Mouse (Mus musculus) forebrain, embryonic 10.5 days (tissue): ENCODE measurements around the gene Gkn1. TPM values are rescaled to one million over a fixed set of nuclear protein-coding genes. Genes with fewer than 3 reads are reported as not detected.

Experiments
- DNase-seq: peaks from one replicate; pipeline ENCODE4 v3.0.0-alpha.2; 2017; ENCODE audit warnings: low spot score; ENCODE audit errors: extremely low spot score
- H3K27ac ChIP-seq: fragments of 300-500 bp; sonication (generic); 2 replicates; pipeline ENCODE4 v1.5.1; 2016; ENCODE audit warnings: mild to moderate bottlenecking
- H3K27me3 ChIP-seq: fragments of 300-500 bp; sonication (generic); 2 replicates; pipeline ENCODE4 v1.6.1; 2016; ENCODE audit warnings: mild to moderate bottlenecking; ENCODE audit not compliant: poor library complexity, severe bottlenecking
- H3K36me3 ChIP-seq: fragments of 300-500 bp; sonication (generic); replicated peaks from 2 replicates; pipeline ENCODE4 v1.6.1; 2016; ENCODE audit warnings: mild to moderate bottlenecking, moderate library complexity
- H3K4me1 ChIP-seq: fragments of 300-500 bp; sonication (generic); 2 replicates; pipeline ENCODE4 v1.6.1; 2016
- H3K4me3 ChIP-seq: fragments of 300-500 bp; sonication (generic); 2 replicates; pipeline ENCODE4 v1.5.1; 2016; ENCODE audit warnings: mild to moderate bottlenecking, moderate library complexity
- H3K9me3 ChIP-seq: fragments of 300-500 bp; sonication (generic); 2 replicates; pipeline ENCODE4 v1.6.1; 2016; ENCODE audit warnings: mild to moderate bottlenecking, moderate library complexity
- WGBS: fragments of 180-500 bp; shearing (Covaris S2); methylation state at CpG from one replicate; pipeline ENCODE4 v1.1.7; 2016; 5-methylcytosine and 5-hydroxymethylcytosine counted together
- polyA plus RNA-seq: library from polyadenylated mRNA; unstranded; fragments of >200 nt; fragmentation: Nextera tagmentation; extraction: Ambion mirVana; gene quantifications from 2 replicates; pipeline ENCODE4 v1.2.1, GENCODE M21; 2016

Gene Gkn1
- polyA plus RNA-seq, 1 experiment from 2014 or later, result not detected

DNA sequence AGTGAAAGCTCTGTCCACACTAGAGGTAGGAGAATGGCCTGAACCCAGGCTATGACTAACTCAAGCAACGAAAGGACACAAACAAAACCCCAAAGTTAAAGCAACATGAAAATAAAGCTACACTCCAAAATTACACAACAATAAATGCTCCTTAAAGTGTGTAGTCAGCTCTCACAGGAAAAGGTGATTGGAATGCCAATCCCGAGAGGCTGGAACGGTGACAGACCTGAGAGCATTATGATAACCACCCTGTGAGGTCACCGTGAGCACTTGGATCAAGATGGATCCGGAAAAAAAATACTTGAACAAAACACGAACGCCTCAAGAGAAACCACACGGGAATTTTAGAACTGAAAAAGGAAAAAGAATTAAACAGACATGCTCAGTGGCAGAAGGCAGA is 46.3 kb downstream of the Gkn1 start:
- Histone ChIP-seq H3K4me3 (no peak overlapping the region), H3K27me3 (no peaks in the 10 kb centered on the region), H3K9me3 (no peaks in the 10 kb centered on the region), H3K4me1 (peaks cover 22% of the 10 kb centered on the region), H3K27ac (no peak overlapping the region), H3K36me3 (peaks cover 37% of the 10 kb centered on the region)
- no peak for DNase-seq
- 92% methylated on average over 8 of the region's 8 CpGs for WGBS

DNA sequence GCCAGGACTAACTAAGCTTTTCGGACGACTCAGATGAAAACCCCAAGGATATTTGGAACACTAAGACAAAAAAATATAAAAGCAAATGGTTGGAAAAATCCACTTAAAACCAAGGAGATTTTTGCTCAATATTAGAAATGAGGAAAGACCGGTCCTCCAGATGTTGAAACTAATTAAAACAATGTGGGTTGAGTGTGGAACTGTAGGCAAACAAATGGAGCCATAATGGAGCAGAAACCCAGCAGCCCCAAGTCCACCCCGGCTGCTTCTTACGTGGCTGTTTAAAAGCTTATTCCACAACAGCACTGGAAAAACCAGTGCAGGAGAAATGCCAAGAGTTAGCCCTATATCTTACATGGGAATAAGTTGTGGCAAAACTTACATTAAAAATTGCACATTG is 48.0 kb downstream of the Gkn1 start:
- Histone ChIP-seq H3K4me1 (peaks cover 22% of the 10 kb centered on the region), H3K4me3 (no peak overlapping the region), H3K27me3 (no peaks in the 10 kb centered on the region), H3K9me3 (no peaks in the 10 kb centered on the region), H3K27ac (no peak overlapping the region), H3K36me3 (peaks cover 19% of the 10 kb centered on the region)
- WGBS, result 74% methylated on average over 5 of the region's 5 CpGs
- no peak for DNase-seq

DNA sequence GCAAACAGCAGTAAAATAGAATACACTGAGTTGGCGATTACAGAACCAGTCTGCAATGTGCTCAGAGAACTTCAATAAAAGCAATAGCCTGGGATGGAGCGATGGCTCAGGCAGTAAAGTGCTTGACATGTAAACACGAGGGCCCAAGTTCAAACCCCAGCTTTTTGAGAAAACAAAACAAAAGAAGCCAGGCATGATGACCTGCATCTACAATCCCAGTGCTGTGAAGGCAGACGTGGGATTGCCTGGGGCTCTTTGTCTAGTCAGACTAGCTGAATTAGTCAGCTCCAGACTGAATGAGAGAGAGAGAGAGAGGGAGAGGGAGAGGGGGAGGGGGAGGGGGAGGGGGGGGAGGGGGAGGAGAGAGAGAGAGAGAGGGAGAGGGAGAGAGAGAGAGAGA is 48.8 kb downstream of the Gkn1 start:
- H3K4me1 ChIP-seq, result peaks cover 22% of the 10 kb centered on the region

More for the DNA sequence above, 48.8 kb downstream of the Gkn1 start:
- no peaks in the 10 kb centered on the region for H3K27me3 ChIP-seq
- no peak for DNase-seq
- no peaks in the 10 kb centered on the region for H3K9me3 ChIP-seq
- H3K27ac ChIP-seq, result no peak overlapping the region
- 51% methylated on average over 4 of the region's 4 CpGs for WGBS
- peaks cover 12% of the 10 kb centered on the region for H3K36me3 ChIP-seq
- H3K4me3 ChIP-seq, result no peak overlapping the region

Other genes with a start within 250 kb of the Gkn1 start
- gene D6Ertd527e, start 246.2 kb downstream of the Gkn1 start, polyA plus RNA-seq, result 0.09 and 0.19 TPM in 2 replicates
- gene Antxr1, start 15.1 kb downstream of the Gkn1 start, polyA plus RNA-seq, result 3.7 and 4.3 TPM in 2 replicates
- not detected in 2 replicates for gene Gkn2, start 22.4 kb upstream of the Gkn1 start, polyA plus RNA-seq
- not detected in 2 replicates for gene Gkn3, start 38.0 kb upstream of the Gkn1 start, polyA plus RNA-seq
- gene Bmp10, start 78.1 kb upstream of the Gkn1 start, polyA plus RNA-seq, result not detected in 2 replicates
- gene Arhgap25, start 182.3 kb upstream of the Gkn1 start, polyA plus RNA-seq, result 1.9 and 2.0 TPM in 2 replicates
- 2.3 and 3.2 TPM in 2 replicates for gene Prokr1, start 239.8 kb upstream of the Gkn1 start, polyA plus RNA-seq